Mouse (Mus musculus) midbrain, embryonic 14.5 days (tissue): Measurements from ENCODE around the gene Tmem132a. TPM values are rescaled to one million over a fixed set of nuclear protein-coding genes. Genes with fewer than 3 reads are reported as not detected.
A peak's percentile ranks its signal among the peaks of the same experiment; 100 is the strongest.

ENCODE experiments used
- ATAC-seq: fragments of 200-750 bp; cut with Nextera tagmentation; 2 replicates; pipeline ENCODE4 v1.8.0; 2017; ENCODE audit warnings: moderate number of reproducible peaks, moderate library complexity; ENCODE audit not compliant: low FRiP score, low TSS enrichment
- DNase-seq: peaks from one replicate; pipeline ENCODE4 v3.0.0-alpha.2; 2015
- H3K27ac ChIP-seq: fragments of 300-500 bp; sonication (generic); replicated peaks from 2 replicates; pipeline ENCODE4 v1.5.1; 2014; ENCODE audit warnings: mild to moderate bottlenecking, low read depth, low read length, moderate library complexity
- H3K27me3 ChIP-seq: fragments of 300-500 bp; sonication (generic); 2 replicates; pipeline ENCODE4 v1.6.1; 2014; ENCODE audit warnings: low read length, control low read depth, mixed read lengths; ENCODE audit not compliant: control insufficient read depth, insufficient read depth
- H3K36me3 ChIP-seq: fragments of 300-500 bp; sonication (generic); 2 replicates; pipeline ENCODE4 v1.6.1; 2014; ENCODE audit warnings: low read length, control low read depth; ENCODE audit not compliant: control insufficient read depth, insufficient read depth
- H3K4me1 ChIP-seq: fragments of 300-500 bp; sonication (generic); 2 replicates; pipeline ENCODE4 v1.6.1; 2014; ENCODE audit warnings: mild to moderate bottlenecking, antibody characterized with exemption, low read length, control low read depth; ENCODE audit not compliant: control insufficient read depth, insufficient read depth
- H3K4me2 ChIP-seq: fragments of 300-500 bp; sonication (generic); 2 replicates; pipeline ENCODE4 v1.6.1; 2014; ENCODE audit warnings: mild to moderate bottlenecking, low read length, moderate library complexity
- H3K4me3 ChIP-seq: fragments of 300-500 bp; sonication (generic); replicated peaks from 2 replicates; pipeline ENCODE4 v1.5.1; 2014; ENCODE audit warnings: low read depth, low read length
- H3K9ac ChIP-seq: fragments of 300-500 bp; sonication (generic); replicated peaks from 2 replicates; pipeline ENCODE4 v1.6.1; 2014; ENCODE audit warnings: mild to moderate bottlenecking, low read length, moderate library complexity
- H3K9me3 ChIP-seq: fragments of 300-500 bp; sonication (generic); 2 replicates; pipeline ENCODE4 v1.6.1; 2016; ENCODE audit warnings: low read length, control low read depth, mixed read lengths; ENCODE audit not compliant: control insufficient read depth
- WGBS: fragments of 180-500 bp; shearing (Covaris S2); extraction: QIAGEN DNeasy Blood & Tissue Kit; methylation state at CpG from one replicate; pipeline ENCODE4 v1.1.7; 2014; 5-methylcytosine and 5-hydroxymethylcytosine counted together
- polyA plus RNA-seq: library from polyadenylated mRNA; unstranded; fragments of >200 nt; fragmentation: Nextera tagmentation; extraction: Ambion mirVana; gene quantifications from 2 replicates; pipeline ENCODE4 v1.2.1, GENCODE M21; 2014

Gene Tmem132a
- polyA plus RNA-seq, 1 experiment from 2014 or later = 183 TPM

- WGBS = 12% methylated on average over 5 of the region's 5 CpGs
- no peaks in the 10 kb centered on the region for H3K4me1 ChIP-seq
- no peak overlapping the region for H3K27ac ChIP-seq
- H3K4me3 ChIP-seq = no peak overlapping the region
- no peak overlapping the region for H3K9ac ChIP-seq
- ATAC-seq = no peak
- H3K27me3 ChIP-seq = no peaks in the 10 kb centered on the region
- DNase-seq = peak; percentile 54
- no peaks in the 10 kb centered on the region for H3K36me3 ChIP-seq
- no peak overlapping the region for H3K4me2 ChIP-seq
- H3K9me3 ChIP-seq = no peaks in the 10 kb centered on the region
Measured at GRCm38 (mm10) chr19:10831424-10831823, 38.3 kb downstream of the Tmem132a start.

DNA sequence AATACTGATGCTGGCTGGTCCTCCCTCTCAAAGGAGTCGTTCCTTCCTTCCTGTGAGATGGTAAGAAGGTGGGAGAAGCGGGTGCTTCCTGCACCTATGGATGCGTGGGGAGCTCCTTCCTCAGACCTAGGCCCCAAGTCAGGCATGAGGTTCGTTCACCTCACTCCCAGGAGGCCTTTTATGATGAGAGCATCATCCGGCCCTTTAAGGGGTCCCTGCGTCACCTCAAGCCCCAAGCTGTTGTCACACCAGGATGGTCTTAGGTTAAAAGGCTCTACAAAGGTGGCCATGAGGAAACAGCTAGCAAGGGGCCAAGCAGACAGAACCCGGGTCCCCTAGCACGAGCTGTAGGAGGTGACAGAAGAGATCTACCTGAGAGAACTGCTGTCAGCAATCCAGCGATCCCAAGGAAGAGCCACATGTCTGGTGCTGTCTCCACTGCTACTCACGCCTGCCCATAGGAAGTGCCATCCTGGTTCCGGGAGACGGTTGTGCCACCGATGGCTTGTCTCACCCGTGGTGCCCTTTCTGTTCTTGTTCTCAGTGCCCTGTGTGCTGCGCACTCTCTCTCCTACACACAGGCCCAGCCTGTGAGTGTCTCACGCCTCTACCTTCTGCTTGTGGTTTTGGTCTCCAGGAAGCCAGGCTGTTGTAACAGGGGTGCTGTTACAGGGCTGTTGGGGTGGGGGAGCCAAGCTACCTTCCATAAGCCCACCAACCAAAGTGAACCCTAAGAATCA is 40.1 kb downstream of the Tmem132a start, which contains the start of gene Cd6:
TSS of gene Cd6 (minus strand) at position 623 of the 740 bp plus-strand sequence.
- Histone ChIP-seq H3K9me3 (no peaks in the 10 kb centered on the region), H3K4me3 (no peak within 1 kb of the TSS), H3K4me1 (no peaks in the 10 kb centered on the region), H3K36me3 (no peaks in the 10 kb centered on the region), H3K27me3 (no peaks in the 10 kb centered on the region), H3K9ac (no peak within 1 kb of the TSS), H3K4me2 (no peak within 1 kb of the TSS), H3K27ac (no peak within 1 kb of the TSS)
- ATAC-seq (no peak), DNase-seq (no peak)
- 92% methylated on average over 16 of the region's 16 CpGs for WGBS

GRCm38 (mm10) chr19:10828321-10828720 is 41.4 kb downstream of the Tmem132a start:
- WGBS = 93% methylated on average over 5 of the region's 5 CpGs
- no peak overlapping the region for H3K4me3 ChIP-seq
- no peak for DNase-seq
- no peaks in the 10 kb centered on the region for H3K4me1 ChIP-seq
- H3K27me3 ChIP-seq = no peaks in the 10 kb centered on the region
- no peak overlapping the region for H3K9ac ChIP-seq
- H3K36me3 ChIP-seq = no peaks in the 10 kb centered on the region
- no peak overlapping the region for H3K27ac ChIP-seq
- no peaks in the 10 kb centered on the region for H3K9me3 ChIP-seq
- no peak overlapping the region for H3K4me2 ChIP-seq
- no peak for ATAC-seq

DNA sequence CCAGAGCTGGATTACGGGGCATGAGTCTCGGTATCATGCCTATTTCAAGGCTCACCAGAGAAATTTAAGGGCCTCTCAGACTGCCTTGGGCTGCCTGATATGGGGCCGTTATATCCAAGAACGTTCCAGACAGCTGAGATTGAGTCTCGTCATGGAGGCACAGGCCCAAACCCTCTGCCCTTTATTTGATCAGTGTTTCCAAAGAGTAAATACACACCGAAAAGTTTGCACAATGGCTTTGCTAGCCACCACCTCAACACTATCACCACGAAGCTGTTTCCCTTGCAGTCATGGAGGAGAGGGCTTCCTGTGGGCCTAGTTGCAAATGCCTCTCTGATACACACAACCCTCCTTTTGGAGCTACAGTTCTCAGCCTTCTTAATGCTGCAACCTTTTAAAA is 45.7 kb downstream of the Tmem132a start:
- Histone ChIP-seq H3K4me2 (no peak overlapping the region), H3K9me3 (no peaks in the 10 kb centered on the region), H3K27ac (no peak overlapping the region), H3K27me3 (no peaks in the 10 kb centered on the region), H3K9ac (no peak overlapping the region), H3K36me3 (no peaks in the 10 kb centered on the region), H3K4me3 (no peak overlapping the region), H3K4me1 (no peaks in the 10 kb centered on the region)
- 92% methylated on average over 7 of the region's 7 CpGs for WGBS
- ATAC-seq (no peak), DNase-seq (no peak)

- WGBS = 96% methylated on average over 4 of the region's 4 CpGs
Measured at GRCm38 (mm10) chr19:10822534-10822933, 47.2 kb downstream of the Tmem132a start.

DNA sequence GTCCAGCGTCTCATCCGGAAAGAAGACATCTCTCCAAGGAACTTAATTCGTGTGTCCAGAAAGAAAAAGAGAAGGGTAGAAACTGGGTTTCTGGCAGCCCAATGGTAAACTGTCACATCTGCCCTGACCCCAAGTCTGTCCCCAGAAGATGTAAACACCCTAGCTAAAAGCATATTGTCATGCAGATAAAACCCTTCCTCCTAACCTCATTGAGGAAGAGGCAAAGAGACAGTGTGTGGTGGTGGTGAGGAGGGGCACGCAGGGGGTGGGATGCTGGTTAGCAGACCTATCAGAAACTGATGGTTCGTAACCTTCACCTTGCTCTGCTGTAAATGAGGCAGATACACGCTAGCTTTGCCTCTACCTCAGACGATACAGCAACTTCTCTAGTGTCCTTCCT is 48.4 kb downstream of the Tmem132a start:
- no peak for DNase-seq
- WGBS = 54% methylated on average over 7 of the region's 7 CpGs
- ATAC-seq = no peak

More at GRCm38 (mm10) chr19:10822534-10822933, 47.2 kb downstream of the Tmem132a start:
- H3K36me3 ChIP-seq = no peaks in the 10 kb centered on the region
- no peak overlapping the region for H3K4me3 ChIP-seq
- DNase-seq (no peak), ATAC-seq (no peak)
- no peak overlapping the region for H3K9ac ChIP-seq
- no peak overlapping the region for H3K4me2 ChIP-seq
- H3K27ac ChIP-seq = no peak overlapping the region
- no peaks in the 10 kb centered on the region for H3K9me3 ChIP-seq
- no peaks in the 10 kb centered on the region for H3K4me1 ChIP-seq
- H3K27me3 ChIP-seq = no peaks in the 10 kb centered on the region

GRCm38 (mm10) chr19:10818217-10818946 is 51.4 kb downstream of the Tmem132a start:
- H3K4me2 ChIP-seq = no peak overlapping the region
- no peak for DNase-seq
- H3K9ac ChIP-seq = no peak overlapping the region
- ATAC-seq = no peak
- H3K27me3 ChIP-seq = no peaks in the 10 kb centered on the region
- no peaks in the 10 kb centered on the region for H3K4me1 ChIP-seq
- H3K9me3 ChIP-seq = no peaks in the 10 kb centered on the region
- H3K36me3 ChIP-seq = no peaks in the 10 kb centered on the region
- no peak overlapping the region for H3K27ac ChIP-seq
- H3K4me3 ChIP-seq = no peak overlapping the region
- 46% methylated on average over 17 of the region's 17 CpGs for WGBS

More for the DNA sequence above, 48.4 kb downstream of the Tmem132a start:
- H3K4me2 ChIP-seq = no peak overlapping the region
- H3K27ac ChIP-seq = no peak overlapping the region
- H3K4me3 ChIP-seq = no peak overlapping the region
- H3K9me3 ChIP-seq = no peaks in the 10 kb centered on the region
- H3K4me1 ChIP-seq = no peaks in the 10 kb centered on the region
- H3K27me3 ChIP-seq = no peaks in the 10 kb centered on the region
- no peaks in the 10 kb centered on the region for H3K36me3 ChIP-seq
- no peak overlapping the region for H3K9ac ChIP-seq

- Histone ChIP-seq H3K27me3 (no peaks in the 10 kb centered on the region), H3K9me3 (no peaks in the 10 kb centered on the region), H3K9ac (no peak overlapping the region), H3K27ac (no peak overlapping the region), H3K4me2 (no peak overlapping the region), H3K36me3 (no peaks in the 10 kb centered on the region), H3K4me1 (no peaks in the 10 kb centered on the region), H3K4me3 (no peak overlapping the region)
- WGBS = 78% methylated on average over 2 of the region's 2 CpGs
- no peak for DNase-seq
- ATAC-seq = no peak
Measured at GRCm38 (mm10) chr19:10816462-10816861, 53.3 kb downstream of the Tmem132a start.

DNA sequence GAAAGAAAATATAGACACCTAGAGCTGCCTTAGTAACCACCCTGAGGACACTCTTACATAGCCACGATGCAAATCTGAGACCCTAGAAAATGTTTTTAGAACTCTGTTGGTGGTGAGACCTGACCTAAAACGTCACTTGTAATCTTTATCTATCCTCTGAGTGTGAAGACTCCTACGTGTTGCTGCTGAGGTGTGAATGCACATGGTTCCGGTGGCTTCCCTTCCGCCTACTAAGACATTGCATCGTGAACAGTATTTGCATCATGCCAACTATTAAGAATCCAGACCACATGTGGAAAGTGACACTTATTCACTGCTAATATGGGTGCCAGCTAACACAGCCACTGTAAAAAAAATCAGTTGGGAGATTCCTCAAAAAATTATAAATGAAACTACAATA is 53.9 kb downstream of the Tmem132a start:
- H3K27ac ChIP-seq = no peak overlapping the region
- 87% methylated on average over 6 of the region's 6 CpGs for WGBS
- DNase-seq (no peak), ATAC-seq (no peak)
- no peak overlapping the region for H3K4me2 ChIP-seq
- no peaks in the 10 kb centered on the region for H3K27me3 ChIP-seq
- H3K4me1 ChIP-seq = no peaks in the 10 kb centered on the region
- H3K9me3 ChIP-seq = no peaks in the 10 kb centered on the region
- no peak overlapping the region for H3K4me3 ChIP-seq
- no peak overlapping the region for H3K9ac ChIP-seq
- H3K36me3 ChIP-seq = no peaks in the 10 kb centered on the region
